ENCODE assay signal across 15 mouse cellular contexts in genomic region chr5:34255189-34255588, GRCm38 (mm10). TPM values are rescaled to one million over a fixed set of nuclear protein-coding genes. Genes with fewer than 3 reads are reported as not detected.
DNase-seq lines count a peak whose midpoint lies in the region; ATAC-seq and TF ChIP-seq lines count a peak whose summit lies in the region.
"Had no signal": no experiment of that assay in that cellular context is flagged by ENCODE, and none has a peak within 500 bp of the region (broad histone marks: within the 10 kb centered on the region; RNA-seq: fewer than 3 reads in every experiment).

No protein-coding gene starts in this region.

- no peak for ATAC-seq in stomach, postnatal 0 days (ENCODE audit: low FRiP score, low TSS enrichment)
- ATAC-seq: hindbrain, embryonic 16.5 days; midbrain, embryonic 13.5 days had no signal

- TF ChIP-seq CTCF in heart, adult 2 months (IDR thresholded peaks at IDR 0.05), result peak; percentile 74
- peak; percentile 20; the same call in 1 of the 2 replicates for TF ChIP-seq CTCF in bone marrow, adult 2 months (IDR thresholded peaks at IDR 0.05; ENCODE audit: control insufficient read depth, insufficient read depth, low read length)
- TF ChIP-seq CTCF in stomach, postnatal 0 days (IDR thresholded peaks at IDR 0.05; ENCODE audit: low read depth), result peak; percentile 66

- H3K9ac ChIP-seq in heart, adult 2 months (ENCODE audit: low read depth, low read length), result no peak overlapping the region
- H3K9ac ChIP-seq in stomach, postnatal 0 days (ENCODE audit: low read length), result no peak overlapping the region
- H3K9ac ChIP-seq: forebrain, embryonic 12.5 days; limb, embryonic 15.5 days; midbrain, embryonic 13.5 days had no signal

- H3K4me2 ChIP-seq in stomach, postnatal 0 days (replicated peaks; ENCODE audit: low read depth), result no peak overlapping the region
- H3K4me2 ChIP-seq: forebrain, embryonic 12.5 days; limb, embryonic 15.5 days; midbrain, embryonic 13.5 days had no signal

- H3K9me3 ChIP-seq in heart, embryonic 10.5 days, result no peaks in the 10 kb centered on the region
- H3K9me3 ChIP-seq in stomach, postnatal 0 days (ENCODE audit: control insufficient read depth, low read length), result no peaks in the 10 kb centered on the region
- H3K9me3 ChIP-seq: forebrain, embryonic 12.5 days; limb, embryonic 15.5 days; midbrain, embryonic 13.5 days had no signal

- no peak for TF ChIP-seq POLR2A in heart, adult 2 months (IDR thresholded peaks at IDR 0.05; ENCODE audit: insufficient read depth, low read depth, low read length)
- no peak for TF ChIP-seq POLR2A in bone marrow, adult 2 months (IDR thresholded peaks at IDR 0.05; ENCODE audit: borderline replicate concordance, control insufficient read depth, low read depth, low read length)

- H3K27ac ChIP-seq in heart, adult 2 months, result no peak overlapping the region
- no peak overlapping the region for H3K27ac ChIP-seq in heart, embryonic 10.5 days
- H3K27ac ChIP-seq in bone marrow, adult 2 months (ENCODE audit: control insufficient read depth, insufficient read depth, low read depth, low read length, poor library complexity), result no peak overlapping the region
- no peak overlapping the region for H3K27ac ChIP-seq in stomach, postnatal 0 days (replicated peaks)
- H3K27ac ChIP-seq: forebrain, embryonic 12.5 days; limb, embryonic 15.5 days; midbrain, embryonic 13.5 days had no signal

- no peaks in the 10 kb centered on the region for H3K79me2 ChIP-seq in heart, adult 2 months (replicated peaks; ENCODE audit: control insufficient read depth, insufficient read depth, low read length)

- H3K4me3 ChIP-seq in heart, adult 2 months, result no peak overlapping the region
- H3K4me3 ChIP-seq in heart, embryonic 10.5 days, result no peak overlapping the region
- no peak overlapping the region for H3K4me3 ChIP-seq in bone marrow, adult 2 months (replicated peaks; ENCODE audit: control insufficient read depth, low read depth, low read length)
- no peak overlapping the region for H3K4me3 ChIP-seq in stomach, postnatal 0 days (ENCODE audit: low read depth, low read length)
- H3K4me3 ChIP-seq: forebrain, embryonic 12.5 days; limb, embryonic 15.5 days; midbrain, embryonic 13.5 days had no signal

- H3K27me3 ChIP-seq in heart, adult 2 months (ENCODE audit: control insufficient read depth, insufficient read depth, low read length), result no peaks in the 10 kb centered on the region
- H3K27me3 ChIP-seq in heart, embryonic 10.5 days (ENCODE audit: insufficient read depth, poor library complexity, severe bottlenecking), result no peaks in the 10 kb centered on the region
- no peaks in the 10 kb centered on the region for H3K27me3 ChIP-seq in stomach, postnatal 0 days (ENCODE audit: control insufficient read depth, insufficient read depth, low read length)
- H3K27me3 ChIP-seq: forebrain, embryonic 12.5 days; limb, embryonic 15.5 days; midbrain, embryonic 13.5 days had no signal

- no peak for DNase-seq in heart, adult 2 months
- no peak for DNase-seq in heart, embryonic 10.5 days (ENCODE audit: low spot score)
- peak; percentile 21 for DNase-seq in lung, postnatal 36 days
- DNase-seq in lung, postnatal 10 days, result no peak
- DNase-seq in stomach, postnatal 0 days (ENCODE audit: low spot score), result no peak
- no peak for DNase-seq in right cerebral cortex, adult 2 months (ENCODE audit: low spot score in 2 of 2)
- no peak for DNase-seq in natural killer cell, adult 2 months (ENCODE audit: low spot score in 2 of 2)
- DNase-seq: adrenal gland, postnatal 25 days had no signal

- no peak for TF ChIP-seq EP300 in heart, adult 2 months (IDR thresholded peaks at IDR 0.05; ENCODE audit: insufficient read depth, low read depth, low read length)
- TF ChIP-seq EP300 in stomach, postnatal 0 days (optimal IDR thresholded peaks at IDR 0.05), result no peak

- intact Hi-C loops in heart, adult 2 months (cut with DNase I), result loop anchor here (1.0 to 5.0 kb wide), 3 partner anchors 45 to 158 kb away; no protein-coding TSS in a partner anchor

- H3K4me1 ChIP-seq in heart, adult 2 months (ENCODE audit: control insufficient read depth, insufficient read depth, low read length), result peaks cover 2% of the 10 kb centered on the region; the same call in 1 of the 2 replicates
- H3K4me1 ChIP-seq in heart, embryonic 10.5 days, result peaks cover 17% of the 10 kb centered on the region
- H3K4me1 ChIP-seq in bone marrow, adult 2 months (ENCODE audit: control insufficient read depth, insufficient read depth, low read length), result no peaks in the 10 kb centered on the region; the same call in 1 of the 2 replicates
- no peaks in the 10 kb centered on the region for H3K4me1 ChIP-seq in stomach, postnatal 0 days (replicated peaks; ENCODE audit: control insufficient read depth, insufficient read depth)

- WGBS in heart, adult 2 months, result 77% methylated on average over 3 of the region's 3 CpGs
- 79% methylated on average over 3 of the region's 3 CpGs for WGBS in heart, embryonic 10.5 days
- 79% methylated on average over 3 of the region's 3 CpGs for WGBS in bone marrow, adult 2 months
- WGBS in stomach, postnatal 0 days, result 79% methylated on average over 3 of the region's 3 CpGs

- no peaks in the 10 kb centered on the region for H3K36me3 ChIP-seq in heart, adult 2 months (ENCODE audit: control insufficient read depth, insufficient read depth, low read length)
- H3K36me3 ChIP-seq in heart, embryonic 10.5 days, result no peaks in the 10 kb centered on the region
- no peaks in the 10 kb centered on the region for H3K36me3 ChIP-seq in stomach, postnatal 0 days (ENCODE audit: control insufficient read depth, insufficient read depth, low read length)
- H3K36me3 ChIP-seq: forebrain, embryonic 12.5 days; limb, embryonic 15.5 days; midbrain, embryonic 13.5 days had no signal

RNA-seq across cellular contexts. Expression of gene Zfyve28, which starts 33.1 kb away (rescaled TPM):
- under 1 TPM; 0.65 to 0.75 TPM for total RNA-seq in heart, adult 2 months (2021)
- polyA plus RNA-seq in heart, adult 2 months (2012; rRNA removed), result 1.3 and 1.7 TPM in 2 replicates
- 0.52 and 0.93 TPM in 2 replicates for polyA plus RNA-seq in heart, embryonic 10.5 days (2016; fragmentation: Nextera tagmentation; extraction: Ambion mirVana)
- polyA plus RNA-seq in bone marrow, adult 2 months (2011; ENCODE audit: insufficient read depth, insufficient read length, low replicate concordance, missing spikeins), result 1.0 and 3.0 TPM in 2 replicates
- 0.27 and 0.29 TPM in 2 replicates for polyA plus RNA-seq in stomach, postnatal 0 days (2015; fragmentation: Nextera tagmentation; extraction: Ambion mirVana)
- total RNA-seq: common myeloid progenitor, adult 5-6 weeks had no signal

RNA-seq across cellular contexts. Expression of gene Cfap99, which starts 33.2 kb away (rescaled TPM):
- total RNA-seq in heart, adult 2 months (2021), result not detected
- polyA plus RNA-seq in heart, adult 2 months (2012; rRNA removed), result not detected in 2 replicates
- 0.12 TPM in 1 of 2 replicates, not detected in the other for polyA plus RNA-seq in heart, embryonic 10.5 days (2016; fragmentation: Nextera tagmentation; extraction: Ambion mirVana)
- polyA plus RNA-seq in bone marrow, adult 2 months (2011; ENCODE audit: insufficient read depth, insufficient read length, low replicate concordance, missing spikeins), result not detected in 2 replicates
- 0.04 TPM in 1 of 2 replicates, not detected in the other for polyA plus RNA-seq in stomach, postnatal 0 days (2015; fragmentation: Nextera tagmentation; extraction: Ambion mirVana)
- total RNA-seq: adrenal gland, postnatal 25 days; common myeloid progenitor, adult 5-6 weeks; heart, adult 8-10 months had no signal
- polyA plus RNA-seq: forebrain, embryonic 12.5 days; limb, embryonic 15.5 days; midbrain, embryonic 13.5 days had no signal

Comparison
In these comparisons a context has a peak if more than half of its experiments do, and no peak if none do; other contexts are left out.
1. CTCF ChIP-seq: peak in every context shown above with its lines; median percentile 74 in heart, adult 2 months; 66 in stomach, postnatal 0 days; 20 in bone marrow, adult 2 months.